Mouse (Mus musculus): ENCODE results near the gene Aagab. TPM values are rescaled to one million over a fixed set of nuclear protein-coding genes. Genes with fewer than 3 reads are reported as not detected.

The Aagab gene
- polyA plus RNA-seq, 1 experiment from 2014 or later, result 56.5 TPM

- WGBS, result 86% methylated on average over 5 of the region's 5 CpGs
- H3K4me2 ChIP-seq (replicated peaks), result no peak overlapping the region
- H3K4me3 ChIP-seq, result no peak overlapping the region
- ATAC-seq (ENCODE audit: low FRiP score, low read depth), result no peak
- no peak overlapping the region for H3K27ac ChIP-seq (replicated peaks)
- no peaks in the 10 kb centered on the region for H3K36me3 ChIP-seq
- no peak overlapping the region for H3K9ac ChIP-seq (replicated peaks)
- H3K4me1 ChIP-seq, result no peaks in the 10 kb centered on the region
- no peaks in the 10 kb centered on the region for H3K9me3 ChIP-seq
- H3K27me3 ChIP-seq, result 0 out of 2 replicates have a peak, but pooled peaks cover 7% of the 10 kb centered on the region
These were observed 22.8 kb upstream of the Aagab start for GRCm38 (mm10) chr9:63579644-63580043.

- Histone ChIP-seq H3K4me3 (no peak overlapping the region), H3K4me1 (no peaks in the 10 kb centered on the region), H3K27me3 (0 out of 2 replicates have a peak, but pooled peaks cover 7% of the 10 kb centered on the region), H3K27ac (replicated peaks) (no peak overlapping the region), H3K36me3 (no peaks in the 10 kb centered on the region), H3K9ac (replicated peaks) (no peak overlapping the region), H3K9me3 (no peaks in the 10 kb centered on the region), H3K4me2 (replicated peaks) (no peak overlapping the region)
- ATAC-seq (ENCODE audit: low FRiP score, low read depth), result no peak
- WGBS, result 89% methylated on average over 2 of the region's 2 CpGs
These were observed 22.4 kb upstream of the Aagab start for GRCm38 (mm10) chr9:63580046-63580445.

GRCm38 (mm10) chr9:63581778-63582177, 20.7 kb upstream of the Aagab start:
- 0 out of 2 replicates have a peak, but pooled peaks cover 1% of the 10 kb centered on the region for H3K9me3 ChIP-seq
- ATAC-seq (ENCODE audit: low FRiP score, low read depth), result no peak
- H3K27me3 ChIP-seq, result 0 out of 2 replicates have a peak, but pooled peaks cover 7% of the 10 kb centered on the region
- H3K36me3 ChIP-seq, result no peaks in the 10 kb centered on the region
- H3K9ac ChIP-seq (replicated peaks), result no peak overlapping the region
- H3K4me1 ChIP-seq, result no peaks in the 10 kb centered on the region
- H3K27ac ChIP-seq (replicated peaks), result no peak overlapping the region
- WGBS, result 87% methylated on average over 4 of the region's 4 CpGs
- no peak overlapping the region for H3K4me2 ChIP-seq (replicated peaks)
- no peak overlapping the region for H3K4me3 ChIP-seq

GRCm38 (mm10) chr9:63585251-63585650, 17.2 kb upstream of the Aagab start:
- no peak overlapping the region for H3K4me3 ChIP-seq
- H3K27ac ChIP-seq (replicated peaks), result no peak overlapping the region
- ATAC-seq (ENCODE audit: low FRiP score, low read depth), result no peak
- no peak overlapping the region for H3K4me2 ChIP-seq (replicated peaks)
- no peaks in the 10 kb centered on the region for H3K27me3 ChIP-seq
- WGBS, result 95% methylated on average over 6 of the region's 6 CpGs
- H3K9me3 ChIP-seq, result 0 out of 2 replicates have a peak, but pooled peaks cover 3% of the 10 kb centered on the region
- no peak overlapping the region for H3K9ac ChIP-seq (replicated peaks)
- no peaks in the 10 kb centered on the region for H3K4me1 ChIP-seq
- H3K36me3 ChIP-seq, result no peaks in the 10 kb centered on the region

GRCm38 (mm10) chr9:63589209-63589608, 13.3 kb upstream of the Aagab start:
- no peak for ATAC-seq (ENCODE audit: low FRiP score, low read depth)
- Histone ChIP-seq H3K4me2 (replicated peaks) (no peak overlapping the region), H3K4me1 (no peaks in the 10 kb centered on the region), H3K9ac (replicated peaks) (no peak overlapping the region), H3K4me3 (no peak overlapping the region), H3K27me3 (no peaks in the 10 kb centered on the region), H3K36me3 (no peaks in the 10 kb centered on the region), H3K27ac (replicated peaks) (no peak overlapping the region), H3K9me3 (0 out of 2 replicates have a peak, but pooled peaks cover 3% of the 10 kb centered on the region)
- WGBS, result 84% methylated on average over 6 of the region's 6 CpGs

- no peaks in the 10 kb centered on the region for H3K36me3 ChIP-seq
- H3K27ac ChIP-seq (replicated peaks), result no peak overlapping the region
- H3K27me3 ChIP-seq, result no peaks in the 10 kb centered on the region
- H3K4me3 ChIP-seq, result no peak overlapping the region
- H3K4me1 ChIP-seq, result no peaks in the 10 kb centered on the region
- H3K9ac ChIP-seq (replicated peaks), result no peak overlapping the region
- H3K9me3 ChIP-seq, result 0 out of 2 replicates have a peak, but pooled peaks cover 3% of the 10 kb centered on the region
- ATAC-seq (ENCODE audit: low FRiP score, low read depth), result no peak
- WGBS, result 93% methylated on average over 4 of the region's 4 CpGs
- H3K4me2 ChIP-seq (replicated peaks), result no peak overlapping the region
These were observed 11.9 kb upstream of the Aagab start for GRCm38 (mm10) chr9:63590592-63590991.

- no peak overlapping the region for H3K4me2 ChIP-seq (replicated peaks)
- ATAC-seq (ENCODE audit: low FRiP score, low read depth), result no peak
- WGBS, result 85% methylated on average over 8 of the region's 8 CpGs
- no peak overlapping the region for H3K4me3 ChIP-seq
- 0 out of 2 replicates have a peak, but pooled peaks cover 4% of the 10 kb centered on the region for H3K27me3 ChIP-seq
- no peaks in the 10 kb centered on the region for H3K36me3 ChIP-seq
- H3K9me3 ChIP-seq, result 0 out of 2 replicates have a peak, but pooled peaks cover 2% of the 10 kb centered on the region
- H3K9ac ChIP-seq (replicated peaks), result no peak overlapping the region
- H3K4me1 ChIP-seq, result no peaks in the 10 kb centered on the region
- H3K27ac ChIP-seq (replicated peaks), result no peak overlapping the region
These were observed 10.7 kb upstream of the Aagab start for GRCm38 (mm10) chr9:63591661-63592256.

GRCm38 (mm10) chr9:63595032-63595431, 7.4 kb upstream of the Aagab start:
- H3K36me3 ChIP-seq, result no peaks in the 10 kb centered on the region
- 0 out of 2 replicates have a peak, but pooled peaks cover 4% of the 10 kb centered on the region for H3K27me3 ChIP-seq
- H3K9me3 ChIP-seq, result no peaks in the 10 kb centered on the region
- 92% methylated on average over 1 of the region's 1 CpGs for WGBS
- no peak for ATAC-seq (ENCODE audit: low FRiP score, low read depth)
- no peak overlapping the region for H3K27ac ChIP-seq (replicated peaks)
- H3K4me1 ChIP-seq, result no peaks in the 10 kb centered on the region
- H3K4me3 ChIP-seq, result no peak overlapping the region
- H3K9ac ChIP-seq (replicated peaks), result no peak overlapping the region
- no peak overlapping the region for H3K4me2 ChIP-seq (replicated peaks)

- Histone ChIP-seq H3K4me3 (no peak overlapping the region), H3K36me3 (no peaks in the 10 kb centered on the region), H3K27me3 (0 out of 2 replicates have a peak, but pooled peaks cover 4% of the 10 kb centered on the region), H3K4me1 (no peaks in the 10 kb centered on the region), H3K27ac (replicated peaks) (no peak overlapping the region), H3K4me2 (replicated peaks) (no peak overlapping the region), H3K9ac (replicated peaks) (no peak overlapping the region), H3K9me3 (no peaks in the 10 kb centered on the region)
- whole genome bisulfite sequencing, result 92% methylated on average over 8 of the region's 8 CpGs
- no peak for ATAC-seq (ENCODE audit: low FRiP score, low read depth)
These were observed 6.8 kb upstream of the Aagab start for GRCm38 (mm10) chr9:63595652-63596051.

GRCm38 (mm10) chr9:63596660-63597059, 5.8 kb upstream of the Aagab start:
- Histone ChIP-seq H3K9me3 (no peaks in the 10 kb centered on the region), H3K36me3 (no peaks in the 10 kb centered on the region), H3K9ac (replicated peaks) (no peak overlapping the region), H3K4me3 (no peak overlapping the region), H3K27me3 (0 out of 2 replicates have a peak, but pooled peaks cover 4% of the 10 kb centered on the region), H3K27ac (replicated peaks) (no peak overlapping the region), H3K4me1 (no peaks in the 10 kb centered on the region), H3K4me2 (replicated peaks) (no peak overlapping the region)
- WGBS, result 89% methylated on average over 9 of the region's 9 CpGs
- ATAC-seq (ENCODE audit: low FRiP score, low read depth), result no peak

- Histone ChIP-seq H3K4me1 (peaks cover 19% of the 10 kb centered on the region), H3K4me3 (0 out of 2 replicates have a peak overlapping the region, but pooled peaks have one; percentile 96), H3K27me3 (no peaks in the 10 kb centered on the region), H3K27ac (replicated peaks) (no peak overlapping the region), H3K4me2 (replicated peaks) (peak overlapping the region; percentile 77), H3K9ac (replicated peaks) (0 out of 2 replicates have a peak overlapping the region, but pooled peaks have one; percentile 11), H3K9me3 (no peaks in the 10 kb centered on the region), H3K36me3 (no peaks in the 10 kb centered on the region)
- no peak for ATAC-seq (ENCODE audit: low FRiP score, low read depth)
- 60% methylated on average over 6 of the region's 6 CpGs for WGBS
These were observed 1.4 kb downstream of the Aagab start for GRCm38 (mm10) chr9:63603849-63604248.

- H3K27ac ChIP-seq (replicated peaks), result no peak overlapping the region
- H3K9ac ChIP-seq (replicated peaks), result no peak overlapping the region
- no peak overlapping the region for H3K4me3 ChIP-seq
- no peak overlapping the region for H3K4me2 ChIP-seq (replicated peaks)
- H3K27me3 ChIP-seq, result no peaks in the 10 kb centered on the region
- ATAC-seq (ENCODE audit: low FRiP score, low read depth), result no peak
- 77% methylated on average over 2 of the region's 2 CpGs for WGBS
- H3K9me3 ChIP-seq, result no peaks in the 10 kb centered on the region
- no peaks in the 10 kb centered on the region for H3K36me3 ChIP-seq
- H3K4me1 ChIP-seq, result peaks cover 37% of the 10 kb centered on the region
These were observed 4.1 kb downstream of the Aagab start for GRCm38 (mm10) chr9:63606594-63606993.

Measured in midbrain, embryonic 12.5 days (tissue).